Mouse (Mus musculus): ENCODE results near the gene Phc3.

GRCm38 (mm10) chr3:31001048-31001676, 31.9 kb upstream of the Phc3 start:
- TF ChIP-seq POLR2A (IDR thresholded peaks at IDR 0.05; ENCODE audit: borderline replicate concordance, control insufficient read depth, low read depth, low read length) (no peak), CTCF (IDR thresholded peaks at IDR 0.05; ENCODE audit: control insufficient read depth, insufficient read depth, low read length) (no peak)

Measured in bone marrow, adult 2 months (tissue).